Mouse (Mus musculus) kidney, adult 2 months (tissue): ENCODE results near the gene Rbfox3. TPM values are rescaled to one million over a fixed set of nuclear protein-coding genes. Genes with fewer than 3 reads are reported as not detected.

Source experiments
- DNase-seq: peaks from one replicate; pipeline ENCODE4 v3.0.0; 2021
- H3K27ac ChIP-seq: fragments of 200-500 bp; 2 replicates; pipeline ENCODE4 v1.5.1; 2012; ENCODE audit warnings: low read depth, low read length, control low read depth, inconsistent platforms; ENCODE audit not compliant: insufficient read depth
- H3K27me3 ChIP-seq: fragments of 200-500 bp; replicated peaks from 2 replicates; pipeline ENCODE4 v1.6.1; 2012; ENCODE audit warnings: mild to moderate bottlenecking, moderate library complexity, low read length, inconsistent platforms; ENCODE audit not compliant: control insufficient read depth, insufficient read depth
- H3K36me3 ChIP-seq: fragments of 200-500 bp; 2 replicates; pipeline ENCODE4 v1.6.1; 2012; ENCODE audit warnings: mild to moderate bottlenecking, moderate library complexity, low read length, inconsistent platforms; ENCODE audit not compliant: control insufficient read depth, insufficient read depth
- H3K4me1 ChIP-seq: fragments of 200-500 bp; 2 replicates; pipeline ENCODE4 v1.6.1; 2011; ENCODE audit warnings: low read length; ENCODE audit not compliant: control insufficient read depth, insufficient read depth
- H3K4me3 ChIP-seq: fragments of 200-500 bp; 2 replicates; pipeline ENCODE4 v1.5.1; 2011; ENCODE audit warnings: mild to moderate bottlenecking, low read depth, low read length, control low read depth; ENCODE audit not compliant: insufficient read depth
- CTCF ChIP-seq: fragments of 200-500 bp; conservative IDR thresholded peaks from 2 replicates; pipeline ENCODE4 v1.5.1; 2011; ENCODE audit warnings: low read depth, mild to moderate bottlenecking, control low read depth, low read length, moderate library complexity, mixed read lengths; ENCODE audit not compliant: insufficient read depth, insufficient read length
- POLR2A ChIP-seq: fragments of 200-500 bp; IDR thresholded peaks from one replicate; pipeline ENCODE4 v1.6.1; 2011; ENCODE audit warnings: low read depth, low read length, control low read depth
- WGBS: fragments of 180-500 bp; shearing (Covaris S2); methylation state at CpG from one replicate; pipeline ENCODE4 v1.1.7; 2018; 5-methylcytosine and 5-hydroxymethylcytosine counted together
- polyA plus RNA-seq: library from polyadenylated mRNA; depleted of rRNA; stranded (reverse); fragments of >200 nt; gene quantifications from 2 replicates; pipeline ENCODE4 v1.2.3, GENCODE M21; 2012

Rbfox3 gene
- polyA plus RNA-seq, 1 experiment, result 0.27 TPM

DNA sequence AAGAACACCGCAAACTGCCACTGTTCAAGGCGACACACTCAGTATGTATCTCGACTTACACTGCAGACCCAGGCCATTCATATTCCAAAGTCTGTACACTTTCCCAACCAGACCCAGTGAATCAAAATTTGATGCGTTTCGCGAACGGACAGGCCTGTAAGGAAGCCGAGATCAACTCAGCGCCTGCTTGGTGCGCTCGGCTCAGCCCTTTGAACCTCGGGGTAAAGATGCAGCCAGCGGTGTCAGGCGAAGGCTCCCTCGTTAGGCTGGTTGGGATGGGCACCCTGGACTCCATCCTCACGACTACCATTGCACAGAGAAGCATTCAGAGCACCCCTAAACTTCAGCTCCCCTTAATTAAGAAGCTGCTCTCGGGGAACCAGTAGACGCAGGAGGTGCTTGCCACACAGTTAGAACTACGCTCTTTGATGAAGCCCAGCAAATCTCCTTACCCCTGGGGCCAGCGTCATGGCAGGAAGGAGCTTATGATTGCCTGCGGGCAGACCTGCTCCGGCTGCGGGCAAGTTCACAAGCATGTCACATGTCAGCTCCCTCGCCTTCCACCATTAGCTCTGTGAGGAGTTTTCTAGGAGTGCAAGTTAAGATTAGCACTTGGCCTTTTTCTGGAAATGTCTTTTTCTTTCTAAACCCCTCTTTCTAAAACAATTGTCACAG lies 231.5 kb downstream of the Rbfox3 start:
- H3K4me1 ChIP-seq, result no peaks in the 10 kb centered on the region
- no peaks in the 10 kb centered on the region for H3K36me3 ChIP-seq
- H3K27ac ChIP-seq, result no peak overlapping the region
- WGBS, result 70% methylated on average over 24 of the region's 24 CpGs
- no peaks in the 10 kb centered on the region for H3K27me3 ChIP-seq
- no peak overlapping the region for H3K4me3 ChIP-seq
- no peak for TF ChIP-seq POLR2A
- no peak for TF ChIP-seq CTCF
- DNase-seq, result no peak

DNA sequence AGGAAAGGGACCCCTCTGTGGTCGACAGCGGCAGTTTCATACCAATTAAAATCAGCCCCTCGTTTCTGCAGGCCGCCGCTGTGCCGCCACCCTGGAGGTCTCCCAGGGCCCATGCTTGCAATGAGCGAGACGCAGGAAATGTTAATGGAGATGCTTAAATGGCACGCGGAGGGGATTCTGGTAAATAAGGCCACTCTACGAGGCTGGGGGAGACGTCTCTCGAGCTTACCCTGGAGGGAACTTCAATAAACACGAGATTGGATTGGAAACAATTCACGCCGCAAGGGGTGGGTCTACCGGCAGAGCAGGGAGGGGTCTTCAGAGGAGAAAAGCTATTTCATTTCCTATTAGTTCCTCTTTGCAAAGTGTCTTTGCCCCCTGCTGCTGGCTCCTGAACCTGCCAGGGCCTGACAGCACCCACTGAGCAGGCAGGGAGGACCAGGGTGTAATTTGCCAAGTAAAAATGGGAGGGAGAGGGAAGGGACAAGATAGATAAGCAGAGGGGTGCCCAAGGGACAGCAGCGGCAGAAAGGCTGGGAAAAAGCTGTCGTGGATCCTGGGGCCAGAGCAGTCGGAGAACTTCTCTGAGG lies 232.8 kb downstream of the Rbfox3 start:
- Histone ChIP-seq H3K27ac (no peak overlapping the region), H3K36me3 (no peaks in the 10 kb centered on the region), H3K4me3 (no peak overlapping the region), H3K4me1 (no peaks in the 10 kb centered on the region), H3K27me3 (no peaks in the 10 kb centered on the region)
- TF ChIP-seq POLR2A (no peak), CTCF (no peak)
- 37% methylated on average over 20 of the region's 20 CpGs for WGBS
- DNase-seq, result no peak

DNA sequence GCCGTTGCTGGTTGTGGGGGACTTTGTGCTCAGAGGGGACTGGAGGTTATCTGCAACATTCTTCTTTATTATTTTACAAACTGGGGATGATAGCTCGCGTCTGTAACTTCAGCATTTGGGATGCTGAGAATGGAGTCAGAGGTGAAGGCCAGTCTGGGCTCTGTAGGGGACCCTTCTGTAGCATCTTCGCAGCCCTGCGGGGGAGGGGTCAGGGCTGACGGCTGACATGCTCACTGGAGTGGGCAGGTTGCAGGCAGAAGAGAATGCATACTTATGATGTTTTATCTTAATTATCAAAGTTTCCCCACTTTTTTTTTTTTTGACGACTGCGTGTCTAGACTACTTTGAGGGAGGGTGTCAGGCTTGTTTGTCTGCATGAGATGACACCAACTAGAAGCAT lies 234.1 kb downstream of the Rbfox3 start:
- H3K27me3 ChIP-seq, result no peaks in the 10 kb centered on the region
- no peak overlapping the region for H3K4me3 ChIP-seq
- WGBS, result 54% methylated on average over 8 of the region's 8 CpGs
- H3K27ac ChIP-seq, result no peak overlapping the region
- no peaks in the 10 kb centered on the region for H3K36me3 ChIP-seq
- no peak for TF ChIP-seq CTCF
- no peak for TF ChIP-seq POLR2A
- no peak for DNase-seq
- no peaks in the 10 kb centered on the region for H3K4me1 ChIP-seq

DNA sequence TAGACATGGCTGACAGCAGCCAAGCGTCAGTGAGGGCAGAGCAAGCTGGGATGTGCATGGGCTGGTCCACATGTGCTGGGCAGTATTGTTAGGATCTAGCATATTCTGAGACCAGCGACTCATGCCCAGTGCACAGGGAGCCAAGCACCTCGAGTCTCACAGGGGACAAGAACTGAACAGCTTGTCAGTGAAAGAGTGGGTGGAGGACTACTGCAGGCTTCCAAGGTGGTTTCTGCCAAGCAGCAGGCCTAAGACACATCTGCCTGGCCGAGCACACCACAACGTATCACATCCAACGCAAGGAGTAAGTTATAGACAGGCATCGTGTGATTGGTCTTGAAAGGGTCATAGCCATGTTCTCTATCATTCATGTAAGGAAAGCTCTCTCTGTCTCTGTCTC lies 235.0 kb downstream of the Rbfox3 start:
- Histone ChIP-seq H3K27ac (no peak overlapping the region), H3K27me3 (no peaks in the 10 kb centered on the region), H3K4me3 (no peak overlapping the region), H3K4me1 (no peaks in the 10 kb centered on the region), H3K36me3 (no peaks in the 10 kb centered on the region)
- TF ChIP-seq CTCF (no peak), POLR2A (no peak)
- DNase-seq, result no peak
- whole genome bisulfite sequencing, result 83% methylated on average over 7 of the region's 7 CpGs

DNA sequence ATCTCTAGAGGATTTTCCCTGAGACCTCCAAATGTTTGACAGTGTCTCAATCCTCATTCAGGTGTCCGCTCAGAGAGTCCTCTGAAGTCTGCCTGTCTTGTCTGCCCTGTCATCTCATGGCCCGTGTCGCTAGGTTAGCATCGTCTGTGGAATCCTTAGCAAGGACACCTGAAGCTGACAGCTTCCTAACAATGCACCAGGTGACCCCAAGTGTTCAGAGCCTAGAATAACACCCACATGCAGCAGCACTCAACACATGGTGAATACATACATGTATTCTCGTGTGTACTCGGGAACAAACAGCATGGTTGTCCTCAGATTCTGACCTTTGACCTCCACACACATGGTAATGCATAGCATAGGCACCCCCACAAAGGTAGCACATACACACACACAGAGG lies 239.4 kb downstream of the Rbfox3 start:
- no peaks in the 10 kb centered on the region for H3K4me1 ChIP-seq
- H3K4me3 ChIP-seq, result no peak overlapping the region
- peak; percentile 30; the same call in 1 of the 2 replicates for TF ChIP-seq CTCF
- no peak for TF ChIP-seq POLR2A
- no peaks in the 10 kb centered on the region for H3K27me3 ChIP-seq
- H3K27ac ChIP-seq, result no peak overlapping the region
- WGBS, result 87% methylated on average over 6 of the region's 6 CpGs
- no peak for DNase-seq
- no peaks in the 10 kb centered on the region for H3K36me3 ChIP-seq

DNA sequence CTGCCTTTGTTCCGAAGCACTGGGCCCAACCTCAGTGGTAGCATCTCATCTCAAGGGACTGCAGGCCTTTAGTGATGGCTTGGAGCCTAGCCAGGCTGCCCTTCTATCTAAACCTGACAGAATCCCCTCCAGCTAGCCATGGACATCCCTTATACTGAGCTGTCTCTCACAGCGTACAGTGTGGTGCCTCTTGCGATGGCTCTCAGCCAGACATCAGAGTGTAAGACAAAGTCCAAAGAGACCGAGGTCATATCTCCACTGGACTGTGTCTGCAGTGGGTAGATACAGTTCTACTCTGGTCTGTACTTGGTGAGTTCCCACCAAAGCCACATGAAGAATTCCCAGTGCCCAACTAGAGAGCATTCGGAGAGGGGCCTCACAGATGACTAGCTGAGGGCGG lies 240.2 kb downstream of the Rbfox3 start:
- no peak overlapping the region for H3K27ac ChIP-seq
- WGBS, result 69% methylated on average over 6 of the region's 6 CpGs
- no peak overlapping the region for H3K4me3 ChIP-seq
- peak; percentile 67 for DNase-seq
- H3K27me3 ChIP-seq, result no peaks in the 10 kb centered on the region
- TF ChIP-seq POLR2A (no peak), CTCF (no peak)
- H3K36me3 ChIP-seq, result no peaks in the 10 kb centered on the region
- H3K4me1 ChIP-seq, result no peaks in the 10 kb centered on the region

DNA sequence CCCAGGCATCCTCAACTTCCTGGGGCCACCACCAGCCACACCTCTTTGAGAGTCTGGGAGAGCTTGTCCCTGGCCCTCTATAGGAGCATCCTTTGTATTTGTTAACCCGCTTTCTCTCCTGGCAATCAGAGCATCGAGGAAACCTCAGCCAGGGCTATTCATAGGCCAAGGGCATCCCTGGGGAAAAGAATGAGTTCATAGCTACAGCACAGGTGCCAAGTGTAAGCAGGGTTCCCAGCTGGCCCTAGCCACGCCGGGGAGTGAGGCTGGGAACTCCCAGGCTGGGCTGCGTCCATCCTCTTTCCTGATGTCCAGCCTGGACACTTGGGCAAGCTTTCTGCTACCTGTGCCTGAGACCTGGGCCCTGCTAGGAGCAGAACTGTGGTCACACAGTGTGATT lies 241.6 kb downstream of the Rbfox3 start:
- TF ChIP-seq POLR2A (no peak), CTCF (no peak)
- no peaks in the 10 kb centered on the region for H3K27me3 ChIP-seq
- H3K36me3 ChIP-seq, result no peaks in the 10 kb centered on the region
- no peak overlapping the region for H3K4me3 ChIP-seq
- H3K4me1 ChIP-seq, result no peaks in the 10 kb centered on the region
- peak; percentile 19 for DNase-seq
- H3K27ac ChIP-seq, result no peak overlapping the region
- WGBS, result 53% methylated on average over 5 of the region's 5 CpGs
